Mouse (Mus musculus): ENCODE data around the gene Ctnnb1.
"Not testable (repeated sequence)": the region's sequence is repeated elsewhere in the genome, so short reads cannot be mapped to it uniquely, and the experiment has no call there.

Gene Ctnnb1

DNA sequence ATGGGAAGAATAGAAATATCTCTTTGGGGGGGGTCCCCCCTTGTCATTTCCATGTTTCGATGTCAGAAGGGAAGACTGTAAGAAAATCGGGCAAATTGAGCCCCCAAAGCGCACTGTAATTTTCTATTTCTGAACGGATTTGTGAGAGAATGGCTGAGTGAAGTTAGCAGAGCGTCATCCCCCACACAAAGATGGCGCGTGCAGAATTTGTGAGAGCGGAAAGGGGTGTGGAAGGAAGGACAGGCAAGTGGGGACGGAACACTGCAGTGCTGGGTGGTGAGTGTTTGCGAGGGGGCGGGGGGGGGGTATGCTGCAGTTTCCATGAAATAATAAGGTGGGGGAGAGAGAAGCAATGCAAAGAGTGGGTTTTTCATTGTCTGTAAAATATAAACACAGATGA, at the start of gene Ctnnb1:
TSS of gene Ctnnb1 (plus strand) at position 136 of the 400 bp plus-strand sequence.
- DNase-seq (ENCODE audit: low spot score) = no peak

DNA sequence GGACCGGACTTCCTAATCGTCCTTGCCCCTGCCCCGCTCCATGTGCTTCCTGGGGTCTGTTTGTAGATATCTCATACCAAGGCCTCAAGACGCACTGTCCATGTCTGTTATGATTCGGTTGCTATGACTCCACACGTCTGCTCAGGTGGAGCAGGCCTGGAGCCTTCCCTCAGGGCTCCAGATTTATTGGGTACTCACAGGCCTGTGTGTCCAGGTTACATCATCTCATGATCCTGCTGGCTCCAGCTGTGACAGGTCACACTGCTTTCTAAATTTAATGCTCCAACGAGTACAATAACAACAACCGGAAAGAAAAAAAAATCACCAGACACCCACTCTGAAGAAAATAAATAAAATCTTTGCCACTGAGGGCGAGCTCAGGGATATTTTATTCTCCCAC, 48.7 kb upstream of the Ctnnb1 start:
- DNase-seq (ENCODE audit: low spot score) = no peak

DNA sequence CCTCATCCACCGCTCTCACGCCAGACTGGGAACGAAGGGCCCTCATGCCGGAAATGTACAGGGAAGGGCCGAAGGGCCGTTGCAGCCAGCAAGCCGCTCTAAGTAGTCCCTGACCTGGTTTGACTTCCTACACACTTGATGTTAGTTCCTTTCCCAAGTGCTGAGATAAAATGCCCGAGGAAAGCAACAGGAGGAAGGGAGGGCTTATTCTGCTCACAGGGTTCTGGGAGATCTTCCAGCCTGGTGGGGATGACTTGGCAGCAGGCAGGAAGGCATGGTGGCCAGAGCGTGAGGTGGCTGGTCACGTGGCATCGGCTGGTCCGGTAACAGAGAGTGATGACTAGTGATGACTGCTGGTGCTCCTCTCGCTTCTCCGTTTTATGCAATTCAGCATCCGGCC, 47.9 kb upstream of the Ctnnb1 start:
- DNase-seq (ENCODE audit: low spot score) = no peak

- DNase-seq (ENCODE audit: low spot score) = no peak
Observed at GRCm38 (mm10) chr9:120881839-120882238, 47.2 kb upstream of the Ctnnb1 start.

GRCm38 (mm10) chr9:120884726-120885125, 44.3 kb upstream of the Ctnnb1 start:
- no peak for DNase-seq (ENCODE audit: low spot score)

DNA sequence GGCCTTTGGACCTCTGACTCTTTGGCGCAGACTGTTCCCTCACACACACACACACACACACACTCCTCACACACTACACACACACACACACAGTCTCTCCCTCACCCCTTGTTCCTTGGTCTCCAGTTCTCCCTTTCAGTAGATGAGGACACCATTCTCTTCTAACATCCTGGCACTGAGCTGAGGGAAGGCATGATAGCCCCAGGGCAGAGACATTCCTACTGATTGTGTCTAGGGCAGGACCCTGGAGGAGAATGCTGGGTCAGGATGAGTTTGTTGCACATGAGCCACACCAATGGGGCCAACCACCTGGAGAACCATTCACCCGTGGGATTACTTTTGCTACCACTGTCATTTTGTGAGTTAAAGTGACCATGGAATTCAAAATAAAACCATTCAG, 41.4 kb upstream of the Ctnnb1 start:
- DNase-seq (ENCODE audit: low spot score) = no peak

DNA sequence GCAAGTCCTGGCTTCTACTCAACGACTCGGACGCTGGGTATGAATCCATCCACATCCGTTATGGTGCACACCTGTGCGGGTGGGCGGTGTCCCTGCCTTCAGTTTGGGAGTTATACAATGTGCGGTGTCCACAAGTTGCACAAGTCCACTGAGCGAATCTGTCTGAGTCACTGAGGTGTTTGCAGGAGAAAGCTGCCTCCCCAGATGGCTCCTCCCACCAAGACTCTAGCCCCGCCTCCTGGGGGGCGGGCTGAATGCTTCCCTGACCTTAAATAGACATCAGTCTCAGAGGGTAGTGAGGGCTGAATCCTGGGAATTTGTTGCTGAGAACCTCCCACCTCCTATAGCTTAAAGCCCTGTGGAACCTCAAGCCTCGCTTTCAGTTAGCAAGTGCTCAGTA, 35.6 kb upstream of the Ctnnb1 start:
- no peak for DNase-seq (ENCODE audit: low spot score)

DNA sequence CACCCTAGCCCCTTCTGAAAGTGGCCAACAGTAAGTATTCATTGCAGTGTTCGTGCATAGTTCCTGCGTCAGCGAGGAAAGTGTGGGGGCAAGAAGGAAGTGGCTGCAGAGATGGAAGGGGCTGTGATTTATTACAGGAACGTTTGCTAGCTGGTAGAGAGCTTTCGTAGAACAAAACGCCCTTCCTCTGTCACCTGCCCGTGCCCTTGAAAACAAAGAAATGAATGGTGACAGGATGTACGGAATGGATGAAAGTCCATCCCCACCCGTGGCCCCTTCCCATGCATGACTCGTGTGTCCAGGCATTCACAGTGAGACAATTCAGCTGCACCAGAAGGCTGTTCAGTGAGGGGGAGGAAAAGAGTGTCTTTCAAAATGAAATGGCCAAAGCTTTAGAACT, 35.0 kb upstream of the Ctnnb1 start:
- no peak for DNase-seq (ENCODE audit: low spot score)

DNA sequence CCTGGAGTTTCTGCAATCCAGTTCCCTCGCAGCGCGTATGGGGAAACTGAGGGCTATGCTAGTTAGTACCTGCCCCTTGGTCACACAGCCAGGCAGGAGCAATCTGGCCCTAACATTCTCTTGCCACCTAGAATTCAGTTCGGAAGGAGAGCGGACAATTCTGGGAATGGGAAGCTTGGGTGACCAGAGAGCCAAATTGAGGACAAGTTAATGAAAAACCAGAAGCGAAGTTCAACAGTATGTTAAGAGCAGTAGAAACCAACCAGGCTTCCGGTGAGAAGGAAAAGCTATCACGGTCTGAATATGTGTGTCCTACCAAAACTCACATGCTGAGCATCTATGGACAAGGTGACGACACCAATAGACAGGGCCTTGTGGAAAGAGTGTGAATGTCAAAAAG, 34.6 kb upstream of the Ctnnb1 start:
- DNase-seq (ENCODE audit: low spot score) = no peak

DNA sequence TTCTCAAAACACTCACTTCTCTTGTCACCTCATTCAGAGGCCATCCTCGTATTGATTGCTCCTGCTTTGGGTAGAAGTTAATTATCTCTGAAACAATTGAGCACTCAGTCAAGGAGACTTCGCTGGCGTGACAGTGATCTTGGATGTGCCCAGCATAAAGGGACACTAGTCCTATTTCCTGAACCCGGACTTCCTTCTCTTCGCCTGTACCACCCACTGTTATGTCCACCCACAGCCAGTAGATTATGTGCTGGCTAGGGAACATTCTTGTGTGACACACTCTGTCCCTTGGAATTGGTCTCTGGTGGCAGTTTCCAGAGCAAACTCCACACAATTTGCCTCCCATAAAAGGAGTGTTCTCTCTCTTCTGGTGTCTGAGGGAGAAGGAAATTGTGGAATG, 32.5 kb upstream of the Ctnnb1 start:
- DNase-seq (ENCODE audit: low spot score) = no peak

GRCm38 (mm10) chr9:120897269-120897668, 31.7 kb upstream of the Ctnnb1 start:
- DNase-seq (ENCODE audit: low spot score) = no peak

DNA sequence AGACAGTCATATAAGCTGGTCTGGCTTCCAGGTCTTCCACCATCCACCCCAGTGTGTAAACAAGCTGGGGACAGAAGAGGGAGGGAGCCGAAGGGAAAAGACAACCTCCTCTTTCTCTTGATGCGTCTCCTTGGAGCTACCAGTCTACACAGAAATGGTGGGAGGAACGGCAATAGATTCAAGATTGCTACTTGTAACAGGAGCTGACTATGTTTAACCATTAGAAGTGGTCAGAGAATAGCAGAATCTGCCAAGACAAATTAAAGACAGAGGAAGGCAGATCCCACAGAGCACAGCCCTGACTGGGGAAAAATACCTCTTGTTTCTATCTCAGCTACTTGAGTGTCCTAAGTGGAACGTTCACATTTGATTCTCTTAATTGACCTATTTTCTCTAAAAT, 29.2 kb upstream of the Ctnnb1 start:
- DNase-seq (ENCODE audit: low spot score) = no peak

DNA sequence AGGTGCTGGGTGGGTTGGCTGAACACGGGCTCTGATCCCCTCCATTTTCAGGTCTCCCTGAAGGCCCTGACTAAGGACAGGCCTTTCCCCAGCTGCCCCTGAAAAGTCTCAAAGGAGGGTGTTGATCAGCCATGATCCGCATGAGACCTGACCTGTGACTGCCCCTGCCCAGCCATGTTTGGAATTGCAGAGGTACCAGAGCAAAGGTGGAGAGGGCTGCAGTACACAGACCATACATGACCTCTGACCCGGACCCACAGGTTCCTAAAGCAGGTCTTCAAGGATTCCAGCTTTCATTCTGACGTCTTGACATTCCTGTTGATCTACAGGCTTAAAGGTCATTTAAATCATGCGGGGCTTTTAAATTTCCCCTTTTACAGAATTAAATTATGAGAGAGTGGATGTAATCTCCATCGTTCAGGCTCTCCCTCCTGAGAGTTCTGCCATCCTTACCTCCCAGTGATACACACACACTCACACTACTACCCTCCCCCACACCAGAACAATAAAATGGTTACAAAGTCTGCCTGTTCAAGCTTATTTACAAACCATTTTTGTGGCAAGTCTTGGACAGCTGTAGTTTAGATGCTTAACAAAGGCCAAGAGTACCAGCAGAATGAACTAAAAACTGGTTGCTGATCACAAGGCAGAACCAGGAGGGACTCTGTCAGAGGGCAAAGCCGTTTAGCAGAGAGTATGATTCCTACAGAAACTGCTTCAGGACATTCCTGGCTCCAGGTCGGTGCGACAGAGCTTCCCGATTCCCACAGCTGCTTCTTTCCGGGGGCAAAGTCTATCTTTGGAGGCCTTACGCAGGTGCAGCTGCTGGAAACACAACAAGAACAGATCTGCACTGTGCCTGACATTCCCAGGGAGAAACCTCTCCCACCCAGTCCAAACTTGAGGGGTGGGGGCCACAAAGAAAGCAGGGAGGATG, 28.4 kb upstream of the Ctnnb1 start:
- DNase-seq (ENCODE audit: low spot score) = no peak

GRCm38 (mm10) chr9:120902562-120902961, 26.5 kb upstream of the Ctnnb1 start:
- no peak for DNase-seq (ENCODE audit: low spot score)

DNA sequence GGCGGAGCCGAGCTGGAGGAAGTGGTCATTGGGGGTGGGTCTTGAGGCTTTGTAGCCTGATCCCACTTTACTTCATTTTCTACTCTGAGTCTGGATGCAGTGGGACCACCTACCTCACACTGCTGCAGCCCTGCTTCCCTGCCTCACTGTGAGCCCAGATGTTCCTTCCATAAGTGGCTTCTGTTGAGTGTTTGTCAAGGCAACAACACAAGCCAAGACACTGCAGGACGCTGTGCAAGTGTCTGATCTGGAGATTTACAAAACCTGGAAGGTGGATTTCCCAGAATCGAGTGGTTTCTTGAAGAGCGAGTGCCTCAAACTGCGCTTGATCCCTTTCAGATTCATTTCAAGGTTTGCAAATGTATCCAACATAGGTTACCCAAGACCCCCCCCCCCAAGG, 20.6 kb upstream of the Ctnnb1 start:
- DNase-seq (ENCODE audit: low spot score) = no peak

GRCm38 (mm10) chr9:120913152-120913551, 15.9 kb upstream of the Ctnnb1 start:
- DNase-seq (ENCODE audit: low spot score) = no peak

DNA sequence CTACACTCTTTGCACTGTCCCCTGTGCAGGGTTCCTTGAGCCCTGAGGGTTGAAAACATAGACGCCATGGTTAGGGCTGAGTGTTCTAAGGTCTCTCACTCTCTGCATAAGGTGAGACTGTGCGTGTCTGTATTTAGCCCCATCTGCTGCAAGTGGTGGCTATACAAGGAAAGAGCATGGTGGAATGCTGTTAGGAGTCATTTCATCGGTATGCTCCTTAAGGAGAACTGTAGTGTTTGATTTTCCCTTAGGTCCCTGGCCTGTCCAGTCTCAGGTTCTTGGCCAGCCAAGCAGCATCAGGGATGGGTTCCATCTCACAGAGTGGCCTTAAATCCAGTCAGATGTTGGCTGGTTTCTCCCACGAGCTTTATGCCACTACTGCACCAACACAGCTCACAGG, 14.6 kb upstream of the Ctnnb1 start:
- no peak for DNase-seq (ENCODE audit: low spot score)

GRCm38 (mm10) chr9:120914877-120915459, 14.0 kb upstream of the Ctnnb1 start:
- DNase-seq (ENCODE audit: low spot score) = no peak

GRCm38 (mm10) chr9:120917619-120918018, 11.4 kb upstream of the Ctnnb1 start:
- not testable (repeated sequence) for DNase-seq (ENCODE audit: low spot score)

DNA sequence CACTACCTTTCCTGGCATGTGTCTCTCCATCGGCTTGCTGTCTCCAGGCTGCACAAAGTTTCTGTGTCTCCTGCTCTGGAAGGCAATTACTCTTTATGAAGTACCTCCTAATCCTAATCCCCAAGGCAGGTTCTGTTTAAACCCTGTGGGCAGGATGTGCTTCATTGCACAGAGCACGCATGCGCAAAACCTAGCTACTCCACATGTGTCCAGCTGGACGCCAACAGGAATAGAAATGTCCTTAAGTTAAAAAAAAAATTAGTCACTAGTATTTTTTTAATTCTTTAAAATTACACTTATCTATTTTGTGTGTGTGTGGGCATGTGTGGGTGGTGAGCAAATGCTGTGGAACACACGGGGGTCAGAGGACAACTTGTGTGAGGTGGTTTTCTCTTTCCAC, 10.8 kb upstream of the Ctnnb1 start:
- DNase-seq (ENCODE audit: low spot score) = no peak

GRCm38 (mm10) chr9:120918642-120919041, 10.4 kb upstream of the Ctnnb1 start:
- peak; percentile 41 for DNase-seq (ENCODE audit: low spot score)

- DNase-seq (ENCODE audit: low spot score) = no peak
Observed at GRCm38 (mm10) chr9:120919130-120919529, 9.9 kb upstream of the Ctnnb1 start.

GRCm38 (mm10) chr9:120926126-120926525, 2.9 kb upstream of the Ctnnb1 start:
- DNase-seq (ENCODE audit: low spot score) = no peak
